Comparison of ENCODE assay signal across 15 mouse cellular contexts in genomic region chr19:9059391-9059790, GRCm38 (mm10). TPM values are rescaled to one million over a fixed set of nuclear protein-coding genes. Genes with fewer than 3 reads are reported as not detected.
"Had no signal": no experiment of that assay in that cellular context is flagged by ENCODE, and none has a peak within 500 bp of the region (broad histone marks: within the 10 kb centered on the region; RNA-seq: fewer than 3 reads in every experiment).

No protein-coding gene starts in this region.

- H3K27me3 ChIP-seq: limb, embryonic 12.5 days; liver, embryonic 13.5 days; midbrain, embryonic 13.5 days; neural tube, embryonic 12.5 days had no signal

- H3K9ac ChIP-seq: limb, embryonic 12.5 days; liver, embryonic 13.5 days; liver, postnatal 0 days; midbrain, embryonic 13.5 days; neural tube, embryonic 12.5 days had no signal

- H3K27ac ChIP-seq: kidney, postnatal 0 days; limb, embryonic 12.5 days; liver, embryonic 13.5 days; midbrain, embryonic 13.5 days; neural tube, embryonic 12.5 days; stomach, postnatal 0 days had no signal

- H3K4me1 ChIP-seq: limb, embryonic 12.5 days; midbrain, embryonic 13.5 days; neural tube, embryonic 12.5 days had no signal

- DNase-seq: kidney, postnatal 36 days; liver; liver, embryonic 13.5 days; liver, postnatal 0 days had no signal

- H3K4me3 ChIP-seq: limb, embryonic 12.5 days; liver, embryonic 13.5 days; midbrain, embryonic 13.5 days; neural tube, embryonic 12.5 days had no signal

- ATAC-seq: liver, postnatal 0 days; midbrain, embryonic 13.5 days had no signal

- H3K36me3 ChIP-seq: limb, embryonic 12.5 days; liver, embryonic 13.5 days; midbrain, embryonic 13.5 days; neural tube, embryonic 12.5 days had no signal

- H3K9me3 ChIP-seq: limb, embryonic 12.5 days; liver, embryonic 13.5 days; midbrain, embryonic 13.5 days; neural tube, embryonic 12.5 days had no signal

- H3K4me2 ChIP-seq: limb, embryonic 12.5 days; liver, embryonic 13.5 days; midbrain, embryonic 13.5 days; neural tube, embryonic 12.5 days had no signal

RNA-seq across cellular contexts. Expression of gene Scgb1a1, which starts 28.4 kb away (rescaled TPM):
- total RNA-seq: layer of hippocampus, adult 18-20 months; layer of hippocampus, postnatal 10 days; left cerebral cortex, postnatal 36 days; megakaryocyte progenitor cell, adult 5-6 weeks; midbrain, postnatal 0 days; neutrophil, adult 5-6 weeks had no signal
- polyA plus RNA-seq: kidney, postnatal 0 days; limb, embryonic 12.5 days; liver, embryonic 13.5 days; midbrain, embryonic 13.5 days; midbrain, postnatal 0 days; neural tube, embryonic 12.5 days had no signal
